Mouse (Mus musculus): ENCODE measurements around the gene Nme9. TPM values are rescaled to one million over a fixed set of nuclear protein-coding genes. Genes with fewer than 3 reads are reported as not detected.

Nme9 gene
- total RNA-seq, 4 experiments from 2014 or later = 0.37 to 0.72 (median 0.44) TPM; not detected in 1

DNA sequence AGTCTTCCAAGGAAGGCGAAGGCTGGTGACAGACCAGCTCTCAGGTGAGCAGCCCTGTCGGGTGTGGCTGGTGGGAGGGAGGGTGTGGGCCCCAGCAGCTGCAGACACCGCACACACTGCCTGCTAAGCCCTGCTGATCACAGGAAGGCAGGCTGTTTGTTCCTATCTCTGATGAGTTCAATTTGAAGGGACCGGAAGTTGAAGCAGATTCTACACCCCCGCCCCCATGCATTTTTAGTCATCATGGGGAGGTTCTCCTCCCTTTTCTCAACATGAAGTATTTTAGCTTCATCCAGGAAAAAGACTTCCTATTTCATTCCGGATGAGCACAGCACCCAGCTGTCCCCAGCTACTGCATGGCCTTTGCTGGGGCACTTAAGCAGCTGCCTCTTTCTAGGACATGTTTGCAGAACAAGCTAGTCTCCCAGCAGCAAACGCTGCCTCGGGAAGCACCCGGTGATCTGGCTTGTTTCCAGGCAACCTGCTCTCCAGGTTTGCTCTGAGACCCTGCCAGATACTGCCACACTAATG is 28.0 kb downstream of the Nme9 start:
- peak; percentile 18 to 36 for DNase-seq (ENCODE audit: low spot score in 2 of 2)

GRCm38 (mm10) chr9:99480764-99481163 is 29.5 kb downstream of the Nme9 start:
- DNase-seq (ENCODE audit: low spot score in 2 of 2) = no peak

DNA sequence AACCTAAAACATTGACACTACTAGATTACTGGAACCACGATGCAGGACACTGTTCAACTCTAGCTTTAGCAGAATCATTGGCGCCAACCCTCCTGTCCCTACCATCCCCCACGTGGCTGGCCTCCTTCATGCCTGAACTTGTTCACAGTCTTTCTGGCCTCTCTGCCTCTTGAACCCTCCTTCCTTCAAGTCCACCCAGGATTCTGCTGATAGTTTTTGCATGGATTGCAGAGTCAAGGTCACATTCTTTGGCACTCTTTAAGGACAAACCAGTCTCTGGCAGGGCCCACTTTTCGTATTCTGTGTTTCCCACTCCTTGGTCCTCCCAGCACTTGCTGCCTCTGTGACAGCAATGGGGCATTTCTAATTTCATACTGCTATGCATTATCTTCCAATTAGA is 31.9 kb downstream of the Nme9 start:
- no peak for DNase-seq (ENCODE audit: low spot score in 2 of 2)

- no peak for DNase-seq (ENCODE audit: low spot score in 2 of 2)
Observed at GRCm38 (mm10) chr9:99484632-99485031, 33.4 kb downstream of the Nme9 start.

- no peak for DNase-seq (ENCODE audit: low spot score in 2 of 2)
Observed at GRCm38 (mm10) chr9:99485144-99485543, 33.9 kb downstream of the Nme9 start.

GRCm38 (mm10) chr9:99487126-99487695 is 35.9 kb downstream of the Nme9 start:
- no peak for DNase-seq (ENCODE audit: low spot score in 2 of 2)

DNA sequence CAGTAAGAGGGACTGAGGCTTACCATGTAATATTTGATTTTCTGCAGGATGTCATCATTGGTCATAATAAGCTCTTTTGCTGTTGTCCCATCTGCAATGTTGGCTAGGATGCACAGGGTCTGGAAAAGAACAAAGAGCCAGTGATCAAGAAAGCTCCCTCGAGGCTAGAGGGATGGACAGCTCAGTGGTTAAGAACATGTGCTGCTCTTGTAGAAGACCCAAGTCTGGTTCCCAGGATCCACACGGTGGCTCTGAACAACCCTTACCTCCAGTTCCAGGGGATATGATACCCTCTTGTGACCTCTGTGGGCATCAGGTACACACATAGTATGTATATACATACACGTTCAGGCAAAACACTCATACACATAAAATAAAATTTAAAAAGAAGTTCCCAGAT is 36.6 kb downstream of the Nme9 start:
- DNase-seq (ENCODE audit: low spot score in 2 of 2) = no peak

DNA sequence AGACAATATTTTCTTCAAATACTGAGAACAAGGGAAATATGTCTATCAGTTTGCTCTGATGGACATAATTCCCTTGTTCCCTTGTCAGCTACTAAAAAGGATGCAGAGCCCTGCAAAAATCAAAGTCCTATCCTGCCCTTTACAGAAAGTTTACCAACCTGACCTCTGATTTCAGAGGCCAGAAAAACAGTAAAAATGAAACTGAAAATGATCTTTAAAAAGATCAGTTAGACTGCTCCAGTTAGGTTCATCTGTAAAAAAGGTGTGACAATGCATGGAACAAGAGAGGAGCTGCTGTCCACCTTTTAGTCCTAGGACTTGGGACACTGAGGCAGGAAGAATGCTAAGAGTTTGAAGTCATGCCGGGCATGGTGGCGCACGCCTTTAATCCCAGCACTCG is 39.8 kb downstream of the Nme9 start:
- DNase-seq (ENCODE audit: low spot score in 2 of 2) = no peak

DNA sequence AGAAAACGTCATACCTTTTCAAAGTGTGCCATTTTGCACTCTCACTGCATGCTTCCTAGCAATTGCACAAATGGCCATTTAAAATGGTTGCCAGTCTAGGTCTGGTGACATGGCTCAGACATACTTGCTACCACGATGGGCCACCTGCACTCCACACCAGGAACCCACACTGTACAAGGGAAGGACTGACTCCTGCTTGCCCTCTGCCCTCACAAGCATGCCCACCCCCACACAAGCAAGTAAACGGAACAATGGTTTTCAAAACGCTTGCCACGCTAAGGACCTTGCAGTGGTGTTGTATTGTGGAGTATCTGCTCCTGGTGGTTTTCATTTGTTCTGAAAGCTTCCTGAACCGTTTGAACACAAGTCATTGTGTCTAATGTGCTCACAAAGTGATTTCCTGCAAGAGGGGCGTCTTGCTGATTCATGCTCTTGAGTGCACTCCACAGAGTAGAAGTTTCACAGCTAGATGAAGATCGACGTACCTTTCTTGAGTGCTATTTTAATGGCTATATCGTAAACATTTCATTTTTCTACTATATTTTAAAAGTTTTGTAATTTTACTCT is 41.4 kb downstream of the Nme9 start:
- no peak for DNase-seq (ENCODE audit: low spot score in 2 of 2)

GRCm38 (mm10) chr9:99499336-99499735 is 48.1 kb downstream of the Nme9 start:
- no peak for DNase-seq (ENCODE audit: low spot score in 2 of 2)

DNA sequence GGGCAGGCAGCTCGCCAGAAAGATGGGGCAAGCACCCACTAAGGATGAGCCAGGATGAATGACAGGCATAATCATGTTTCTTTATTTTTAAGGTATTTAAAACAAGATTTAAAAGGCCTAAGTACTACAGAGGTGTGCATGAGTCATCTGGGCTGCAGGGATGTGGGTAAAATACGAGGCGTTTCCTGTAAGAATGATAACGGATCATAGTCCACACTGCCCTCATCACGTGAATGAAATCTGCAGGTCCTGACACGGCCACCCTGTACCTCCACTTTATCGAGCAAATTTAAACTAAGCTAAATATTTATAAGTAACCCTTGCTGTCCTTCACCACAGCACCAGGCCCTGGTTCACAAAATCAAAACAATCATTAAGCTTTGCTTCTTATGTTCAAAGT is 54.6 kb downstream of the Nme9 start:
- no peak for DNase-seq (ENCODE audit: low spot score in 2 of 2)

Other genes starting within 250 kb of the Nme9 start
- not detected for gene Faiml, start 214.2 kb upstream of the Nme9 start, total RNA-seq (2022)
- gene Cep70, start 208.1 kb upstream of the Nme9 start, total RNA-seq (2022) = 10 to 100 TPM; 23.9 to 26.4 (median 25.6) TPM
- gene Esyt3, start 92.9 kb upstream of the Nme9 start, total RNA-seq (2022) = 1 to 10 TPM; 1.2 to 3.0 (median 2.3) TPM
- 100 to 1,000 TPM; 140 to 166 (median 153) TPM for gene Mras, start 14.1 kb upstream of the Nme9 start, total RNA-seq (2022)
- 10 to 100 TPM; 55.8 to 61.7 (median 57.5) TPM for gene Armc8, start 117.4 kb downstream of the Nme9 start, total RNA-seq (2022)
- 10 to 100 TPM; 14.8 to 17.9 (median 16.7) TPM for gene Dbr1, start 124.3 kb downstream of the Nme9 start, total RNA-seq (2022)
- under 1 TPM in 3 of 4 experiments, not detected in 1; 0.13 to 0.23 (median 0.18) TPM for gene A4gnt, start 161.0 kb downstream of the Nme9 start, total RNA-seq (2022)
- 10 to 100 TPM; 24.2 to 26.2 (median 25.5) TPM for gene Dzip1l, start 178.0 kb downstream of the Nme9 start, total RNA-seq (2022)